Mouse (Mus musculus): ENCODE measurements around the gene Gm20517. TPM values are rescaled to one million over a fixed set of nuclear protein-coding genes. Genes with fewer than 3 reads are reported as not detected.

The Gm20517 gene
- total RNA-seq, 1 experiment from 2014 or later: 0.69 TPM

DNA sequence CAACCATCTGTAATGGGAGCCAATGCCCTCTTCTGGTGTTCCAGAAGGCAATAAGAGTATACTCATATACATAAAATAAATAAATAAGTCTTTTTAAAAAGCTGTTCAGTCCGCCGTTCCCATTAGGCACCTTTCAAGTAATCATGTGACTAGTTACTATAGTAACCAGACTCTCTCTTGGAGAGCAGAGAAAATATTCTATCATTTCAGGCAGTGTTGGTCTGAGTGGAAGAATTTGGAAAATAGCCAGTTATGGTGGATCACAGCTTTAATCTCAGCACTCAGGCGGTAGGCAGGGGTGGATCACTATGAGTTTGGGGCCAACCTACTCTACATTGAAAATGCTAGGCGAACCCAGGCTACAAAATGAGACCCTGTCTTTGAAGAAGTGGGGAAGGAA lies 57.8 kb downstream of the Gm20517 start:
- no peak for ATAC-seq (replicated peaks; ENCODE audit: low read depth, poor library complexity, severe bottlenecking)

DNA sequence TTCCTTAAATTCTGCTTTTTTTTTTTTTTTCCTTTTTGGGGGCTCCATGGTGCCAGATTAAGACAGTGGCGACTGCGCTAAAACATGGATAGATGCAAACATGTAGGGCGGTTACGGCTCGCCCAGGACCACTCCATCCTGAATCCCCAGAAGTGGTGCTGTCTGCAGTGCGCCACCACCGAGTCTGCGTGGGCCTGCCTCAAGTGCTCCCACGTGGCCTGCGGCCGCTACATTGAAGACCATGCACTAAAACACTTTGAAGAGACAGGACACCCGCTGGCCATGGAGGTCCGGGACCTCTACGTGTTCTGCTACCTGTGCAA lies 60.6 kb downstream of the Gm20517 start:
- ATAC-seq (replicated peaks; ENCODE audit: low read depth, poor library complexity, severe bottlenecking): 0 out of 2 replicates have a peak, but pooled peaks have one; percentile 13

- peak; percentile 53 for ATAC-seq (replicated peaks; ENCODE audit: low read depth, poor library complexity, severe bottlenecking)
Observed at GRCm38 (mm10) chr17:47672311-47673111, 61.1 kb downstream of the Gm20517 start.

DNA sequence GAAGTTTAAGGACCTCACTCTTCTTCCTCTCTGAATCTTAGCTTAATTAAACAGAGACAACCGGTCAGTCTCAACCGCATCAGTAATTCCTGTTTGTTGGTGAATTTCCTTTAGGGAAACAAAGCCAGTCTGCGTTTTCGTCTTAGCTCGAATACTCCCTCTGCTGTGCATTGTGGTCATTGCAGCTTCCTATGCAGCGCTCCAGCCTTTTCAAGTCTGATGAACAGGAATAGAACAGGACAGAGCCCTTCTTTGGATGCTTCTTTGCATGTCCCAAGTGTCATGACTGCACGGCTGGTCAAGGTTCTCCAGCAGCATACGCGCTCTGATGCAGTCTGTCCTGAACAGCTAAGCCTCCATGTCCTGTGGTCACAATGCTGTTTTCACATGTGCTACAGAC lies 65.2 kb downstream of the Gm20517 start:
- peak; percentile 73 for ATAC-seq (replicated peaks; ENCODE audit: low read depth, poor library complexity, severe bottlenecking)

DNA sequence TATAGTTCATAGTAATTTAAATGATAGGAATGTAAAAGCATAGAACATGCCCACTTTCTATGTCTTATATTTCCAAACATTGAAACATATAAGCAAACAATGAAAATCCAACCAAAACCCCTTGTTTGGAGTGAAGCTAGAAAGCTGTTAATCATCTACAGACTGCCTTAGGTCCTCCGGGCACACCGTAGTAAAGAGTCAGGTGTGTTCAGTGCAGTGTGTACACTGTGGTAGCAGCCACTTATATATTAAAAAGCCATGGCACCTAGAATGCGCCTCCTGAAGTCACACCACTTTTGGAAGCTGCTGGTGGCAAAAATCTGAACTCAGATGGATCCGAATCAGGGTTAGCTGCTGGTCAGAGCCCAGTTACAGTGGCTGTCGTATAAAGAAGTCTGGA lies 66.8 kb downstream of the Gm20517 start:
- ATAC-seq (replicated peaks; ENCODE audit: low read depth, poor library complexity, severe bottlenecking): no peak

DNA sequence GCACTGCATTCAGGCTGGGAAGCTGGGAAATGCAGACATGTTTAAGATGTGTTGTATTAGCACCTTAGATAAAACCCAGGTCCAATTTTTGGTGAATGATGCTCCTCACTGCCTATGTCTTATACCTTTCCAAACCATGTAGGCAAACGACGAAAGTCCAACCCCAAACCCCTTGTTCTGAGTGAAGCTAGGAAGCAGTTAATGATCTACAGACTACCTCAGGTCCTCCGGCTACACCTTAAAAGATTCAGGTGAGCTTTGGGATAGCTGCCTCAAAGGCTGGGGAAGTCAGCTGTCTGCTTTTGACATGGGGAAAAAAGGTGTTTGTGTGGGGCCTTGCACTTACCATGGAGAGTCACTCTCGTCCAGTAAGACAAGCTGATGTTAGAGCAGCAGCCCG lies 67.3 kb downstream of the Gm20517 start:
- no peak for ATAC-seq (replicated peaks; ENCODE audit: low read depth, poor library complexity, severe bottlenecking)

- ATAC-seq (replicated peaks; ENCODE audit: low read depth, poor library complexity, severe bottlenecking): no peak
Observed at GRCm38 (mm10) chr17:47682836-47683235, 71.4 kb downstream of the Gm20517 start.

DNA sequence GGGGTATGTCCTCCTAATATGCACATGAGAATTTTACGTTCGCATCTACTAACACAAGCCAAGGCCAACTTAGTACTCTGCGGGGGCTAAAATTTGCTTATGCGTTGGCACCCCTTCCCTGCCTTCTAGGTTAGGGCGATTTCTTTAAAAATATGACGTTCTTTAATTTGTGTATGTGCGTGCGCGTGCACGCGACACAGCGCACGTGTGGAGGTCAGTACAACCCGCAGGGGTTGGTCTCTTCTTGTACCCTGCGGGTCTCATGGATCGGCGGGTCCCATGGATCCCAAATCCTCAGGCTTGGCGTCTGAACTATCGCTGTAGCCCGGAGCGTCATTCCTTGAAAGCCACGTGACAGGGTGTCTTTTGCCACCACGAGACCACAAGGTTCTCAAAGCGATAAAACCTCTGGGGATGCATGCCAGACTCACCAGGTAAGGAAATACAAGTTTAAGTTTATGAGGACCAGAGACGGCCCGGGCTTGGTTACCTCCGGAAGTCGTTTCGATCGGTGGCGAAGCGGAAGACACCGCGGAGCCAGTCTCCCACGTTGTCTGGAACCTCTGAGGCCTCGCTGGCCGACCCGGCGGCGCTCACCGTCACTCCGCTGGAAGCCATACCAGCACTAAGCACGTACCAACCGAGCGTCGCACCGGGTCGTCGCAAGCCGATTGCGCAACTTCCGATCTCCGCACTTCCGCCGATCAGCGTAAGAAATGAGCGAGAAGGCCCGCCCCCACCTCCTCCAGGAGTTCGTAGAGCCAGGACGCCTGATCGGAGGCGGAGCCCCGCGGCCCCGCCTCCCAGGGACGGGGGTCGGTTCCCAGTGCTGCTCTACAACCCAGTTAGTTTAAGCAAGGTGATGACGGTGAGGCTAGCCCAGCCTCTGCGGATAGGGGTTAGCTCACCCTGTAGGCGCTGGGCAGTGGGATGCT lies 76.3 kb downstream of the Gm20517 start:
- ATAC-seq (replicated peaks; ENCODE audit: low read depth, poor library complexity, severe bottlenecking): peak; percentile 88

- ATAC-seq (replicated peaks; ENCODE audit: low read depth, poor library complexity, severe bottlenecking): no peak
Observed at GRCm38 (mm10) chr17:47688344-47688607, 76.9 kb downstream of the Gm20517 start, which contains the start of gene Tomm6. Tomm6 (minus strand) TSS chr17:47688386.

DNA sequence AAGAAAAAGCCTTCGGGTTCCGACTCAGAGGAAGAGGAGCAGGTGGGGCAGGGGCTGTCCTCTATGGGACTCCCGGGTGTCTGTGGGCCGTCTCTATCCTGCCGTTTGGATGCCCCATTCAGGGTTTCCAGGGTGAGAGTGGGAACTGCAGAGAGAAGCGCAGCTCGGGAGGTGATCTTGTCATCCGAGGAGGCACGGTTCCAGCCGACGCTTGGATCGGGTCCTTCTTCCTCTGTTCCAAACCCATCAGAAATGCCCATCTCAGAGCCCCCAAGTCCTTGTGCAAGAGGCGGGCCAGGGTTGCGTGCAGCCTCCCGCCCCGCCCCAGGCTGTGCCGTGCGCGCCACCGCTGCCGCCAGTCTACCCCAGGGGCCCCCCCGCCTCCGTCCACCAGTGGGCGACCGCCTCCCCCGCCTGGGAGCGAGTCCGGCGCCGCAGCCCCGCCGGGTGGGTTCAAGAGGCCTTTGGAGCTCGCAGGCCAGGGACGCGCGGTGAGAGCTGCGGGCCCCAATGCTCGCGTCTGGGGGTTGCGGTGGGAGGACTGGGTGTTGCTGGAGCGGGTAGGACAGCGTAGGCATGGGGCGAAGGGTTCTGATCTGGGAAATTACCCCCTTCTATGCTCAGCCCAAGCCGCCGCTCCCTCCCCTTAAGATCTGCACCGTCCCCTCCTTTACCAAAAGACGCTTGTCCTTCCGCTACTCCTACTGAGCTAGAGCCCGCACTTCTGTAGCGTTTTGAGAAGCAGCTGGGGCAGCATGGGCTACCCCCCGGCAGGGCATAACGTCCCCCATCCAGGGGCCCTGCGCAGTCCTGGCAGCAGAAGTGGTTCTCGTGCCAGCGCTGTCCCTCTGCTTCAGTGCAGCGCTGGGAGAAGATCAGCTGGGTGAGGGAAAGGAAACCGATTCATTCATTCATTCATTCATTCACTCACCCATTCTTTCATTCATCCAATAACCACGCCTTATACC lies 77.5 kb downstream of the Gm20517 start, which contains the start of gene Frs3:
Gene Frs3 (plus strand): TSS at position 423 of the 968 bp plus-strand sequence.
- ATAC-seq (replicated peaks; ENCODE audit: low read depth, poor library complexity, severe bottlenecking): peak; percentile 24

GRCm38 (mm10) chr17:47689894-47690293 lies 78.5 kb downstream of the Gm20517 start:
- ATAC-seq (replicated peaks; ENCODE audit: low read depth, poor library complexity, severe bottlenecking): no peak

DNA sequence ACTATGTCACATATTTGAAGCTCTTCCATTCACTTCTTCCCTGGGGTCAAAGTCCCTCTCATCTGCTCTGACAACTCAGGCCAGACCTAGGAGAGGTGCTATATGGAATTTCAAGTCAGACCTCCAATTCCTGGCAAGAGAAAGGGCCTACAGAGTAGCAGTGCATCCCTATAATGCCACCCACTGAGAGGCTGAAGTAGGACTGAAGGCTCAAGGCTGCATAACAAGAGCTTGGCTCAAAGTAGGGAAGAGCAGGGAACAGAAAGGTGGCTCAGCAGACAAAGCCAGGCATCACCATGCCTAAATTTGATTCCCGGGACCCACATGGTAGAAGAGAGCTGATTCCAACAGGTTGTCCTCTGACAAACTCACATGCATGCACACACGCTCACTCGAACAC lies 80.3 kb downstream of the Gm20517 start:
- no peak for ATAC-seq (replicated peaks; ENCODE audit: low read depth, poor library complexity, severe bottlenecking)

GRCm38 (mm10) chr17:47693671-47694441 lies 82.5 kb downstream of the Gm20517 start:
- ATAC-seq (replicated peaks; ENCODE audit: low read depth, poor library complexity, severe bottlenecking): no peak

DNA sequence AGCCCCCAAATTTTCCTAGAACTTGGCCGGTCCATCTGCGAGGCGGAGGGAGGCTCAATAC lies 82.9 kb downstream of the Gm20517 start, which contains the start of gene Gm21981:
Gene Gm21981 (minus strand): TSS at position 14 of the 61 bp plus-strand sequence.
- no peak for ATAC-seq (replicated peaks; ENCODE audit: low read depth, poor library complexity, severe bottlenecking)

DNA sequence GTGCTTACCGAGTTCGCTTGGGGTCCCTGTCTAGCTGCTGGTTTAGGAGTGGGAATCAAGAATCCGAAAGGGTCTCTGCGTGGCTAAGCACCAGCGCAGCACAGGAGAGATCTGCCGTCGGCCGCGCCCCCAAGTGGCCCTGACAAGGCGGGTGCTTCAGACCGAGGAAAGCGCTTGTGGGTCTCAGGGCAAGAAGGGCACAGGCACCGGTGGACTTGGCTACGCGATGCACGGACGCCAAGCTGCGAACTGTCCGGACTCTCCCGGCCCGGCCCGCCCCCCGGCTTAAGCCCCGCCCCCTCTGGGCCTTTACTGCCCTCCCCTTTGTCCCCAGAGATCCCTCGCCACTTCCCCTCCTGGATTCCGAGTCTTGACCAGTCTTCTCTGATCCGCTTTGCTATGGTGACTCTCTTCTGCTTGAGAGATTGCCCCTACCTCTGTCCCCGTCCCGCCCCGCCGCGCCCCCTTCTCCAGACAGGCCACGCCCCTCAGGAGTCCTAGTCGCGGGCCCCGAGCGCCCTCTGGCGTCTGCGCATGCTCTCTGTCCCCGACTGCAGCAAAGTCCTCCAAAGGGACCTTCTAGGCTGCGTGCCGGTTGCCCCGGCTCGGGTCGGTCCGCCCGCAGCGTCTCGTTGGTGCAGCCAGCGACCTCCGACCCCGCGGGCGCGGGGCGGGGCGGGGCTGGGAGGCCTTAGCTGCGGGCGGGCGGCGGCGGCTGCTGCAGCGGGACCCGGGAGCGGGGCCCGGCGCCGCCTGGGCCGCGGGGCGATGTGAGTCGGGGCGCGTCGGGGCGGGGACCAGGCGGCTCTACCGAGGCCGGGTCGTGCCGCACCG lies 83.3 kb downstream of the Gm20517 start, which contains the start of gene Prickle4:
Gene Prickle4 (minus strand): TSS at position 234 of the 834 bp plus-strand sequence.
- peak; percentile 91 for ATAC-seq (replicated peaks; ENCODE audit: low read depth, poor library complexity, severe bottlenecking)

DNA sequence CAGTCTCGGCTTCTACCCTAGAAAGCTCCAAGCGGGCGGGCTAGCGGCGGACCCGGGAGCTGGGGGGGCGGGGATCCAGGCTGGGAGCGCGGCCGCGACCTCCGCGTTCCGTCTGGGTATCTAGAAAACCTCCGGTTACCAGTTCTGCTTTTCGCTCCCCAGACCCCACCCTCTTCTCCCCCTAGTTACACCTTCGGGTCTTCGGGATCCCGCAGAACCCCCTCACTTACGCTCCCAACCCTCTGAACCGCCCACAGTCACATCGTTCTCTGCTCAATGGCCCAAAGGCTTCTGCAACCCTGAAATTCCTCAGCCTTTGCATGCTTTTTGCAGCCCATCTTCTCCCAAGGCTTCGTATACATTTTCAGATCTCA lies 83.9 kb downstream of the Gm20517 start:
- no peak for ATAC-seq (replicated peaks; ENCODE audit: low read depth, poor library complexity, severe bottlenecking)

DNA sequence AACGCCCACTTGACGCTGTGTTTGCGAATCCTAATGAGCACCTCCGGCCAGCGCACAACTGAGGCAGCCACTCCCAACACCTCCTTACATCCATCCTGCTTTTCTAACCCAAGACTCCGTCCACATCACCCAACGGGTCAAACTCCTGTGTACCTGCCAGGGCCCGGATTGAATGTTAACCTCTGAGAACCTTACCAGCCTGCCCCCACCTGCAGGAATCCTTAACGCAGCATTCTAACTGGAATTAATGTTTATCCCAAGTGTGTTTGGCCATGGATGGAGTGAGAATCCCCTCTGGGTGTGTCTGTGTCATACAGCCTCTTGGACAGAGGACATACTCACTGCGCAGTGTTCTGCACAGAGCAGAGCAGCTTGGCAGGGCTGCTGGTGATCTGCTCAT lies 86.8 kb downstream of the Gm20517 start:
- no peak for ATAC-seq (replicated peaks; ENCODE audit: low read depth, poor library complexity, severe bottlenecking)

- no peak for ATAC-seq (replicated peaks; ENCODE audit: low read depth, poor library complexity, severe bottlenecking)
Observed at GRCm38 (mm10) chr17:47699055-47699454, 87.7 kb downstream of the Gm20517 start.

DNA sequence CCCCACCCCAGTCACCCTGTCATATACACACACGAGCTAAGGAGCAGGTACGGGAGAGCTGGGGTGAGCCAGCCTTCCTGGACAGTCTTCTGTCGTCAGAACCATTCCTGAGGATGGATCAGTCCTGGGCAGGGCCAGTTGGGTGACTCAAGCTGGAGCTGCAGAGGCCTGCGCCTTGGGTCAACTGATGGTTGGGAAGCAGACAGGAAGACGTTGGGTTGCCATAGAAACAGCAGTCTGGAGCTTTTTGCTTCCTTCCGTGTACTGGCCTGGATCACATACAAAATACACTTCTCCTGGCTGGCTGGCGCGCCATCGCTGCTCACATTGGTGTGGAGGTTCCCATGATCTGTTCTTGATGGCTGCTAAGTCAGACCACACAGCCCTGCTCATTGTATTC lies 90.4 kb downstream of the Gm20517 start:
- ATAC-seq (replicated peaks; ENCODE audit: low read depth, poor library complexity, severe bottlenecking): no peak
